Mouse (Mus musculus) E14TG2a.4 (cell line): ENCODE measurements around the gene Cadps.

Source experiments
- CTCF ChIP-seq: conservative IDR thresholded peaks from 2 replicates; pipeline ENCODE4 v1.5.1; 2014; ENCODE audit warnings: low read length
- NANOG ChIP-seq: IDR thresholded peaks from 2 replicates; pipeline ENCODE4 v1.6.1; 2014; ENCODE audit warnings: borderline replicate concordance, low read length, mixed read lengths
- POU5F1 ChIP-seq: IDR thresholded peaks from 2 replicates; pipeline ENCODE4 v1.6.1; 2014; ENCODE audit warnings: low read length, borderline replicate concordance

- TF ChIP-seq CTCF (no peak), NANOG (no peak), POU5F1 (no peak)
Observed at GRCm38 (mm10) chr14:12436903-12437368, 385.9 kb downstream of the Cadps start.
